Mouse (Mus musculus): ENCODE data around the gene Kif2a.

Kif2a gene

DNA sequence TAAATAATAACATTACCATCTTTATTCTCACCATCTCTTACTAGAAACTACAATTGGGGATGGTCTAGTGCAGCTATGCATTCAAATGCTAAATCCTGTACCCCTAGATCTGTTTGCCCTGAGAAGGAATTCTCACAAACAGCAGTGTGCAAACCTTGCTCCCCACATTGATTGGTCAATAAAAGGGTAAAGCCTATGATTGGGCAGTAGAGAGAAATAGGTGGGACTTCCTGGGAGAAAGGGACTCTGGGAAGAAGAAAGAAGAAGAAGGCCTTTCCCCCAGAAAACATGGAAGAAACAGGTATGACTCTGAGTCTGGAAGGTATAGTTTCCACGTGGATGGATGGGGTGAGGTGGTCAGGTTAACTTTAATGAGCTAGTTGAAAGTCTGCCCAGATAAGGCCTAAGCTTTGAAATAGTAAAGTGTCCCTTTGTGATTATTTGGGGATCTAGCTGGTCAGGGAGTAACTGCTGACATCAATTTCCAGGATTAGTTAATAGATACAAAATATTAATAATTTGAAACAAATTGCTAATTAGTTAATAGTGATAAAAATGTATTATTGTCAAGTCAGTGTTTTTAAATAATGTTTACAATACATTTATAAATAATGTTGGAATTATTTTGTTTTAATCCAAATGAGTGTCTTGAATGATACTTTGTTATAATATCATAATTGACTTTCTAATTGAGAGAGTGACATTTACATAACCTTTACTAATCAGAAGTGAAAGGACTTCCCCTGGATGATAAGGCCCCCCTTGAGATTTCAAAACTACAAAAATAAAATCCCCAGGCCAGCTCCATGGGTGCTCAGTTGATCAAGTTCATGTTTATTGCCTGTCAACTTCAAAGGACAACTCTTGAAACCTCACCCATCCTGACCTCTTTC lies 12.3 kb upstream of the Kif2a start:
- Histone ChIP-seq H3K4me1 (replicated peaks; ENCODE audit: low read depth, low read length) (peaks cover 46% of the 10 kb centered on the region), H3K4me3 (replicated peaks; ENCODE audit: low read length) (peak overlapping the region; percentile 77), H3K36me3 (ENCODE audit: insufficient read depth, low read length) (peaks cover 23% of the 10 kb centered on the region), H3K27me3 (ENCODE audit: insufficient read depth, low read length) (no peaks in the 10 kb centered on the region), H3K9me3 (ENCODE audit: low read length) (no peaks in the 10 kb centered on the region)
- TF ChIP-seq NANOG (IDR thresholded peaks at IDR 0.05; ENCODE audit: borderline replicate concordance, low read length) (no peak), CTCF (conservative IDR thresholded peaks at IDR 0.05; ENCODE audit: low read length) (no peak), POU5F1 (IDR thresholded peaks at IDR 0.05; ENCODE audit: borderline replicate concordance, low read length) (no peak)

DNA sequence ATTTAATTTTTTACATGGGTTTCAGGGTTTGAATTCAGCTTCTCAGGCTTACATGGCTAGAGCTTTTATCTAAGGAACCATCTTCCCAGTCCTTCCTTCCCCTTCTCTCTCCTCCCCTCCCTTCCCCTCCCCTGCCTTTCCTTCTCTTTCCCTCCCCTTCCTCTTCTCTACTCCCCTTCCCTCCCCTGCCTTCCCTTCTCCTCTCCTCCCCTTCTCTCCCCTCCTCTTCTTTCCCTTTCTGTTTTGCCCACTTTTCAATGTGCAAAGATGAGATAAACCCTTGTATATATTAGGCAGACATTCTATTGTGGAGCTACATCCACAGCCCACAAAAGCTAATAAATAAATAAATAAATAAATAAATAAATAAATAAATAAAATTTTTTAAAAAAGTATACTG lies 9.3 kb upstream of the Kif2a start:
- Histone ChIP-seq H3K4me3 (replicated peaks; ENCODE audit: low read length) (no peak overlapping the region), H3K36me3 (ENCODE audit: insufficient read depth, low read length) (peaks cover 14% of the 10 kb centered on the region), H3K27me3 (ENCODE audit: insufficient read depth, low read length) (no peaks in the 10 kb centered on the region), H3K4me1 (replicated peaks; ENCODE audit: low read depth, low read length) (peaks cover 23% of the 10 kb centered on the region), H3K9me3 (ENCODE audit: low read length) (no peaks in the 10 kb centered on the region)
- TF ChIP-seq NANOG (IDR thresholded peaks at IDR 0.05; ENCODE audit: borderline replicate concordance, low read length) (no peak), CTCF (conservative IDR thresholded peaks at IDR 0.05; ENCODE audit: low read length) (no peak), POU5F1 (IDR thresholded peaks at IDR 0.05; ENCODE audit: borderline replicate concordance, low read length) (no peak)

DNA sequence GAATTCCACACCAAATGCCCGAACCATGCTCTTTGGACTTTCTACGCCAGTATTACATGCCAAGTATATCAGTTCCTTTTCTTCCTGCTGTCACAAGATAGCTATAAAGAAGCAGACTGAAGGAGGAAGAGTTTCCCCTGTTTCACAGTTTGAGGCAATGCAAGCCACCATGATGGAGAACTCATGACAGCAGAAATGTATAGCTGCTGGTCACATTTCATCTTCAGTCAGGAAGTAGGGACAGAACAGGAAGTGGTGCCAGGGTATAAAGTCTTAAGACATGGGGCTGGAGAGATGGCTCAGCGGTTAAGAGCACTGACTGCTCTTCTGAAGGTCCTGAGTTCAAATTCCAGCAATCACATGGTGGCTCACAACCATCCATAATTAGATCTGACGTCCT lies 5.3 kb upstream of the Kif2a start:
- Histone ChIP-seq H3K4me1 (replicated peaks; ENCODE audit: low read depth, low read length) (peaks cover 8% of the 10 kb centered on the region), H3K36me3 (ENCODE audit: insufficient read depth, low read length) (no peaks in the 10 kb centered on the region), H3K27me3 (ENCODE audit: insufficient read depth, low read length) (no peaks in the 10 kb centered on the region), H3K4me3 (replicated peaks; ENCODE audit: low read length) (no peak overlapping the region), H3K9me3 (ENCODE audit: low read length) (peaks cover 11% of the 10 kb centered on the region)
- no peak for TF ChIP-seq NANOG (IDR thresholded peaks at IDR 0.05; ENCODE audit: borderline replicate concordance, low read length)
- TF ChIP-seq POU5F1 (IDR thresholded peaks at IDR 0.05; ENCODE audit: borderline replicate concordance, low read length), result no peak
- TF ChIP-seq CTCF (conservative IDR thresholded peaks at IDR 0.05; ENCODE audit: low read length), result no peak

DNA sequence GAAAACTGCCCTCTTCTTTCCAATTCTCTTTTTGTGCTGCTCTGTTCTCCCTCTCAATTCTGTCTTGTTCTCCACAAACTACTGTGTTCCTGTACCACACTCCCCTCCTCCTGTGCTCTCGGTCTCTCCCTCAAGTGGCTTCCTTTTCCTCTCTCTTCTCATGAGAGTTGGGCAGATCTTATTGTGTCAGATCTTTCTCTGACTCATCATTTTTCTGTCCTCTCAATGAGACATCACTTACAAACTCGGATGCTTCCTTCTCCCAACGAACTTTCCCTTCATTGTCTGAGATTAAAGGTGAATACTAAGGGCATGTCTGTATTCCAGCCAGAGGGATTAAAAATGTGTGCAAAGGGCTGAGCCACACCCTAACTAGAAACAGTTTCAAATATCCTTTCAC lies 3.7 kb upstream of the Kif2a start:
- Histone ChIP-seq H3K9me3 (ENCODE audit: low read length) (peaks cover 11% of the 10 kb centered on the region), H3K4me3 (replicated peaks; ENCODE audit: low read length) (no peak overlapping the region), H3K36me3 (ENCODE audit: insufficient read depth, low read length) (no peaks in the 10 kb centered on the region), H3K4me1 (replicated peaks; ENCODE audit: low read depth, low read length) (peaks cover 11% of the 10 kb centered on the region), H3K27me3 (ENCODE audit: insufficient read depth, low read length) (no peaks in the 10 kb centered on the region)
- no peak for TF ChIP-seq CTCF (conservative IDR thresholded peaks at IDR 0.05; ENCODE audit: low read length)
- TF ChIP-seq NANOG (IDR thresholded peaks at IDR 0.05; ENCODE audit: borderline replicate concordance, low read length), result no peak

DNA sequence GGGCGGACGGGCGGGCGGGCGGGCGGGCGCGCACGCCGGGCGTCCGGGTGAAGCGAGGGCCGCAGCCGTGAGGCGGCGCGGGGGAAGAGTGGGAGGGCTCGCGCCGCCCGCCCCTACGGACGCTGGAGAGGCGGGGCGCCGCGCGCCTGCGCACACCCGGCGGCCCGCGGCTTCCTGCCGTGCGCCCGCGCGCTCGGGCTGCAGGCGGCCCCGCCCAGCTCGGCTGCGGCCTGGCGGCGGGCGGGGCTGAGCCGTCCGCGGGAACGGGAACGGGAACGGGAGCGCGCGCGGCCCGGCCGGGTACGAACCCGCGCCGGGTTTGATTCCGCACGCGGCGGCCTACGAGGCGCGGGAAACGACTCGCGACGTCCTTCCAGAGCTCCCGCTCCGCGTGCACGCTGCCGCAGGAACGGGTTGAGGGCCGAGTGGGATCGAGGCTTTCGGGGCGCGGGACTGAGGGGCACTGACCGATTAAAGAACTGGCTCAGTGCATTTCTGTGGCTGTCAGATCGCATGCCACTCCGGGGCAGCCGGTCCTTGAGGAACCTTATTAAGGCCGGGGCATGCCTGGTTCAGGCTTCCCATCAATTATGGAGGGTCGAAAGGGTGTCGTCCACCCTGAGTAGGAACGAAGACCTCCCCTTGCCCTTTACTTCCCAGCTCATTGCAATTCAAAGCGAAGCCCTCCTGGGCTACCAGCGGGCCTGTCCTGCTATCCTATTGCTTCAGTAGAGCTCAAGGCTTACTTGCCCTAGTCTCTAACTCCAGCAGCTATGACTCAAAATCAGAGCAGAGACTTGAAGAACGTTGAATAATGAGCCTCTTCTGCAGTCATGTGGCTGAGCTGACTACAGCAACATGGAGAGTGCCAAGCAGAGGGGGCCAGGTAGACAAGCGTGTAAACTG lies 593 bp upstream of the Kif2a start:
- Histone ChIP-seq H3K27me3 (ENCODE audit: insufficient read depth, low read length) (no peaks in the 10 kb centered on the region), H3K4me3 (replicated peaks; ENCODE audit: low read length) (peak overlapping the region; percentile 92), H3K4me1 (replicated peaks; ENCODE audit: low read depth, low read length) (peaks cover 29% of the 10 kb centered on the region), H3K36me3 (ENCODE audit: insufficient read depth, low read length) (peaks cover 13% of the 10 kb centered on the region), H3K9me3 (ENCODE audit: low read length) (peaks cover 11% of the 10 kb centered on the region)
- TF ChIP-seq NANOG (IDR thresholded peaks at IDR 0.05; ENCODE audit: borderline replicate concordance, low read length), result no peak

DNA sequence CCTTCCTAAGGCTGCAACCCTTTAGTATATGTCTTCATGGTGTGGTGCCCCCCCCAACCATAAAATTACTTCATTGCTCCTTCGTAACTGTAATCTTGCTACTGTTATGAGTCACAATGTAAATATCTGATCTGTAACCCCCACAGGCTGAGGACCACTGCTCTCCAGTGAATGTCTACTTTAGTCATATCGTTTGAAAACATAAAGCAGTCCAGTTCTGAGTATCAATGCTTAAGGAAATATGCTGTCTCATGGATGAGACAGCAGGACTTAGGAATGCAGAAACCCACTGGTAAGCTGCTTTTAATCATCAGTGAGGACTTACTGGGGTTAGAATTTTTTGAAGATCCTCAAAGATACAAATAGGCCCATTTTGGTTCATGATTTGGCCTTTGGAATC lies 2.5 kb downstream of the Kif2a start:
- no peak overlapping the region for H3K4me3 ChIP-seq (replicated peaks; ENCODE audit: low read length)
- no peak for TF ChIP-seq NANOG (IDR thresholded peaks at IDR 0.05; ENCODE audit: borderline replicate concordance, low read length)
- no peak for TF ChIP-seq CTCF (conservative IDR thresholded peaks at IDR 0.05; ENCODE audit: low read length)
- TF ChIP-seq POU5F1 (IDR thresholded peaks at IDR 0.05; ENCODE audit: borderline replicate concordance, low read length), result no peak
- no peaks in the 10 kb centered on the region for H3K27me3 ChIP-seq (ENCODE audit: insufficient read depth, low read length)
- peaks cover 13% of the 10 kb centered on the region for H3K36me3 ChIP-seq (ENCODE audit: insufficient read depth, low read length)
- peaks cover 6% of the 10 kb centered on the region for H3K9me3 ChIP-seq (ENCODE audit: low read length)
- peaks cover 29% of the 10 kb centered on the region for H3K4me1 ChIP-seq (replicated peaks; ENCODE audit: low read depth, low read length)

DNA sequence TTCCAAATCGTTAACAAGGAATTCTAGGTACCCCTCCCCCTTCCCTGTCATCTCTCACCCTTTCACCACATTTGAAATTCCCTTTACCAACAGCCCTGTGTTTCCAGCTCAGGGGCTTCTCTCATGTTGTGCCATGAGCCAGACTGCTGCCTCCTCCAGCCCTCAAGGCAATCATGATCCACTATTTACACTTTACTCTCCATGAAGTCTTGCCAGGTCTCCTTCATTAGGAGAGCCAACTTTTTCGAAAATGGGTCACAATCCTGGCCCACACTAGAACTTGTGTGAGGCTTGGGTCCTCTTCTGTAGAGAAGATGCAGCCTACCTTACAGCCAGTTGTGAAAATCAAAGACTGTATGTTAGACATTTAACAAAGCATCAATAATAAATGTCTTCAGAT lies 8.0 kb downstream of the Kif2a start:
- Histone ChIP-seq H3K9me3 (ENCODE audit: low read length) (no peaks in the 10 kb centered on the region), H3K27me3 (ENCODE audit: insufficient read depth, low read length) (no peaks in the 10 kb centered on the region), H3K4me1 (replicated peaks; ENCODE audit: low read depth, low read length) (peaks cover 20% of the 10 kb centered on the region), H3K36me3 (ENCODE audit: insufficient read depth, low read length) (peaks cover 8% of the 10 kb centered on the region), H3K4me3 (replicated peaks; ENCODE audit: low read length) (no peak overlapping the region)
- TF ChIP-seq CTCF (conservative IDR thresholded peaks at IDR 0.05; ENCODE audit: low read length) (no peak), POU5F1 (IDR thresholded peaks at IDR 0.05; ENCODE audit: borderline replicate concordance, low read length) (no peak), NANOG (IDR thresholded peaks at IDR 0.05; ENCODE audit: borderline replicate concordance, low read length) (no peak)

DNA sequence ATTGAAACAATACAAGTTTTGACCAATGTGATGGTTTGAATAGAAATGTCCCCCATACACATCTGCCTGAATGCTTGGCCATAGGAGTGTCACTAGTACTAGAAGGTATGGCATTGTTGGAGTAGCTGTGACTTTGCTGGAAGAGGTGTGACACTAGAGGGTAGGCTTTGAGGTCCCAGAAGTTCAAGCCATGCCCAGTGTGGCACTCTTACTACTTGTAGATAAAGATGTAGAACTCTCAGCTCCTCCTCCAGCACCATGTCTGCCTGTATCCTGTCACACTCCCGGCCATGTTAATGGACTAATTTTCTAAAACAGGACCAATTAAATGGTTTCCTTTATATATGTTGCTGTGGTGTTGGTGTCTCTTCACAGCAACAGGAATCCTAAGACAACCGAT lies 10.3 kb downstream of the Kif2a start:
- H3K4me3 ChIP-seq (replicated peaks; ENCODE audit: low read length), result no peak overlapping the region
- H3K4me1 ChIP-seq (replicated peaks; ENCODE audit: low read depth, low read length), result peaks cover 24% of the 10 kb centered on the region
- no peaks in the 10 kb centered on the region for H3K36me3 ChIP-seq (ENCODE audit: insufficient read depth, low read length)
- TF ChIP-seq NANOG (IDR thresholded peaks at IDR 0.05; ENCODE audit: borderline replicate concordance, low read length), result no peak
- TF ChIP-seq CTCF (conservative IDR thresholded peaks at IDR 0.05; ENCODE audit: low read length), result no peak
- no peak for TF ChIP-seq POU5F1 (IDR thresholded peaks at IDR 0.05; ENCODE audit: borderline replicate concordance, low read length)
- no peaks in the 10 kb centered on the region for H3K9me3 ChIP-seq (ENCODE audit: low read length)
- no peaks in the 10 kb centered on the region for H3K27me3 ChIP-seq (ENCODE audit: insufficient read depth, low read length)
